Mouse (Mus musculus) kidney, adult 9 months (tissue): ENCODE measurements at regions not wholly inside any gene's neighbourhood (a gene's known extent, or its start where the extent isn't known, plus 50 kb on each side); places are given as distances from the start of the nearest gene placed in this dataset.

Source experiments
- DNase-seq: peaks from one replicate; pipeline ENCODE4 v3.0.0; 2022

GRCm38 (mm10) chr8:128251723-128252122, 106.7 kb upstream of the Nrp1 start:
- peak; percentile 14 for DNase-seq

GRCm38 (mm10) chr8:128260836-128261235, 97.6 kb upstream of the Nrp1 start:
- DNase-seq: no peak

- no peak for DNase-seq
Measured at GRCm38 (mm10) chr8:128261367-128261766, 97.0 kb upstream of the Nrp1 start.

GRCm38 (mm10) chr8:128263251-128263947, 95.0 kb upstream of the Nrp1 start:
- no peak for DNase-seq

GRCm38 (mm10) chr8:128267261-128267660, 91.1 kb upstream of the Nrp1 start:
- DNase-seq: peak; percentile 55

- peak; percentile 19 for DNase-seq
Measured at GRCm38 (mm10) chr8:128268010-128268409, 90.4 kb upstream of the Nrp1 start.

- no peak for DNase-seq
Measured at GRCm38 (mm10) chr8:128269546-128269945, 88.9 kb upstream of the Nrp1 start.

GRCm38 (mm10) chr8:128272866-128273344, 85.5 kb upstream of the Nrp1 start:
- peak; percentile 28 for DNase-seq

- no peak for DNase-seq
Measured at GRCm38 (mm10) chr8:128276475-128276874, 81.9 kb upstream of the Nrp1 start.

- no peak for DNase-seq
Measured at GRCm38 (mm10) chr8:128282802-128283201, 75.6 kb upstream of the Nrp1 start.

GRCm38 (mm10) chr8:128283365-128283764, 75.0 kb upstream of the Nrp1 start:
- no peak for DNase-seq

- DNase-seq: no peak
Measured at GRCm38 (mm10) chr8:128284816-128285215, 73.6 kb upstream of the Nrp1 start.

- peak; percentile 52 for DNase-seq
Measured at GRCm38 (mm10) chr8:128290076-128290475, 68.3 kb upstream of the Nrp1 start.

GRCm38 (mm10) chr8:128292394-128292793, 66.0 kb upstream of the Nrp1 start:
- no peak for DNase-seq

GRCm38 (mm10) chr8:128296728-128297380, 61.5 kb upstream of the Nrp1 start:
- DNase-seq: no peak

GRCm38 (mm10) chr8:128302322-128302721, 56.1 kb upstream of the Nrp1 start:
- no peak for DNase-seq
